Mouse (Mus musculus) small intestine, adult 2 months (tissue): Measurements from ENCODE around the gene Pde9a. TPM values are rescaled to one million over a fixed set of nuclear protein-coding genes. Genes with fewer than 3 reads are reported as not detected.
A peak's percentile ranks its signal among the peaks of the same experiment; 100 is the strongest.

Experiments
- H3K27ac ChIP-seq: fragments of 200-500 bp; 2 replicates; pipeline ENCODE4 v1.5.1; 2012; ENCODE audit warnings: low read depth, low read length, control low read depth, inconsistent platforms; ENCODE audit not compliant: insufficient read depth
- H3K27me3 ChIP-seq: fragments of 200-500 bp; 2 replicates; pipeline ENCODE4 v1.6.1; 2012; ENCODE audit warnings: mild to moderate bottlenecking, moderate library complexity, low read length, inconsistent platforms; ENCODE audit not compliant: control insufficient read depth, insufficient read depth
- H3K36me3 ChIP-seq: fragments of 200-500 bp; 2 replicates; pipeline ENCODE4 v1.6.1; 2012; ENCODE audit warnings: mild to moderate bottlenecking, low read length, control low read depth, inconsistent platforms; ENCODE audit not compliant: control insufficient read depth, insufficient read depth
- H3K4me1 ChIP-seq: fragments of 200-500 bp; 2 replicates; pipeline ENCODE4 v1.6.1; 2012; ENCODE audit warnings: low read length, inconsistent platforms, mixed read lengths; ENCODE audit not compliant: control insufficient read depth, insufficient read depth, insufficient read length
- H3K4me3 ChIP-seq: fragments of 200-500 bp; 2 replicates; pipeline ENCODE4 v1.5.1; 2012; ENCODE audit warnings: low read depth, mild to moderate bottlenecking, control low read depth, inconsistent platforms, low read length, moderate library complexity
- CTCF ChIP-seq: fragments of 200-500 bp; IDR thresholded peaks from 2 replicates; pipeline ENCODE4 v1.5.1; 2012; ENCODE audit warnings: low read depth, mild to moderate bottlenecking, control low read depth, inconsistent platforms, low read length, moderate library complexity, mixed read lengths; ENCODE audit not compliant: insufficient replicate concordance, insufficient read length; ENCODE audit errors: extremely low read depth
- POLR2A ChIP-seq: fragments of 200-500 bp; IDR thresholded peaks from 2 replicates; pipeline ENCODE4 v1.6.1; 2012; ENCODE audit warnings: low read depth, mild to moderate bottlenecking, control low read depth, inconsistent platforms, low read length, moderate library complexity
- WGBS: fragments of 180-500 bp; shearing (Covaris S2); methylation state at CpG from one replicate; pipeline ENCODE4 v1.1.7; 2018; 5-methylcytosine and 5-hydroxymethylcytosine counted together
- polyA plus RNA-seq: library from polyadenylated mRNA; depleted of rRNA; stranded (reverse); fragments of >200 nt; gene quantifications from 2 replicates; pipeline ENCODE4 v1.2.3, GENCODE M21; 2012

Pde9a gene
- polyA plus RNA-seq, 1 experiment = 394 TPM

GRCm38 (mm10) chr17:31405694-31406227 is 19.8 kb downstream of the Pde9a start:
- WGBS = 81% methylated on average over 6 of the region's 6 CpGs
- Histone ChIP-seq H3K27me3 (no peaks in the 10 kb centered on the region), H3K4me3 (no peak overlapping the region), H3K4me1 (no peaks in the 10 kb centered on the region), H3K27ac (no peak overlapping the region), H3K36me3 (peaks cover 9% of the 10 kb centered on the region)
- TF ChIP-seq POLR2A (no peak), CTCF (no peak)

GRCm38 (mm10) chr17:31409741-31410350 is 23.8 kb downstream of the Pde9a start:
- WGBS = 58% methylated on average over 10 of the region's 10 CpGs
- Histone ChIP-seq H3K27me3 (no peaks in the 10 kb centered on the region), H3K36me3 (peaks cover 9% of the 10 kb centered on the region), H3K27ac (no peak overlapping the region), H3K4me1 (no peaks in the 10 kb centered on the region), H3K4me3 (no peak overlapping the region)
- no peak for TF ChIP-seq CTCF
- no peak for TF ChIP-seq POLR2A

GRCm38 (mm10) chr17:31415258-31415657 is 29.2 kb downstream of the Pde9a start:
- Histone ChIP-seq H3K36me3 (peaks cover 29% of the 10 kb centered on the region), H3K27me3 (no peaks in the 10 kb centered on the region), H3K27ac (no peak overlapping the region), H3K4me1 (peaks cover 13% of the 10 kb centered on the region; the same call in 1 of the 2 replicates), H3K4me3 (no peak overlapping the region)
- TF ChIP-seq CTCF = no peak
- no peak for TF ChIP-seq POLR2A
- 81% methylated on average over 9 of the region's 9 CpGs for WGBS

GRCm38 (mm10) chr17:31418804-31419597 is 33.0 kb downstream of the Pde9a start:
- TF ChIP-seq CTCF (no peak), POLR2A (no peak)
- H3K4me3 ChIP-seq = no peak overlapping the region
- H3K4me1 ChIP-seq = peaks cover 23% of the 10 kb centered on the region; the same call in 1 of the 2 replicates
- peak overlapping the region; percentile 5 for H3K27ac ChIP-seq
- no peaks in the 10 kb centered on the region for H3K27me3 ChIP-seq
- WGBS = 52% methylated on average over 17 of the region's 17 CpGs
- H3K36me3 ChIP-seq = peaks cover 42% of the 10 kb centered on the region

GRCm38 (mm10) chr17:31419598-31419950 is 33.6 kb downstream of the Pde9a start:
- Histone ChIP-seq H3K4me1 (peaks cover 28% of the 10 kb centered on the region; the same call in 1 of the 2 replicates), H3K27me3 (no peaks in the 10 kb centered on the region), H3K4me3 (no peak overlapping the region), H3K36me3 (peaks cover 38% of the 10 kb centered on the region), H3K27ac (0 out of 2 replicates have a peak overlapping the region, but pooled peaks have one; percentile 5)
- TF ChIP-seq POLR2A (no peak), CTCF (no peak)
- WGBS = 54% methylated on average over 2 of the region's 2 CpGs

GRCm38 (mm10) chr17:31419995-31420394 is 34.0 kb downstream of the Pde9a start:
- 72% methylated on average over 3 of the region's 3 CpGs for WGBS
- Histone ChIP-seq H3K4me1 (peaks cover 30% of the 10 kb centered on the region; the same call in 1 of the 2 replicates), H3K36me3 (peaks cover 37% of the 10 kb centered on the region), H3K27me3 (no peaks in the 10 kb centered on the region), H3K4me3 (no peak overlapping the region), H3K27ac (no peak overlapping the region)
- TF ChIP-seq POLR2A (no peak), CTCF (no peak)

GRCm38 (mm10) chr17:31420658-31421057 is 34.6 kb downstream of the Pde9a start:
- no peak overlapping the region for H3K27ac ChIP-seq
- H3K36me3 ChIP-seq = peaks cover 32% of the 10 kb centered on the region
- no peaks in the 10 kb centered on the region for H3K27me3 ChIP-seq
- no peak overlapping the region for H3K4me3 ChIP-seq
- H3K4me1 ChIP-seq = peaks cover 34% of the 10 kb centered on the region; the same call in 1 of the 2 replicates
- WGBS = 88% methylated on average over 16 of the region's 16 CpGs
- TF ChIP-seq POLR2A (no peak), CTCF (no peak)
